Mouse (Mus musculus) myocyte (in vitro differentiated cells): ENCODE measurements at regions not wholly inside any gene's neighbourhood (a gene's known extent, or its start where the extent isn't known, plus 50 kb on each side); places are given as distances from the start of the nearest gene placed in this dataset.

ENCODE experiments used
- H3K27me3 ChIP-seq: one replicate; pipeline ENCODE4 v1.6.1; 2011; ENCODE audit not compliant: control insufficient read depth, insufficient read depth, insufficient read length
- H3K36me3 ChIP-seq: one replicate; pipeline ENCODE4 v1.6.1; 2011; ENCODE audit not compliant: control insufficient read depth, insufficient read depth
- H3K4me2 ChIP-seq: one replicate; pipeline ENCODE4 v1.6.1; 2011; ENCODE audit warnings: low read depth, control low read depth
- H3K4me3 ChIP-seq: one replicate; pipeline ENCODE4 v1.5.1; 2011; ENCODE audit warnings: mild to moderate bottlenecking, control low read depth, moderate library complexity
- H3K79me2 ChIP-seq: one replicate; pipeline ENCODE4 v1.6.1; 2011; ENCODE audit not compliant: control insufficient read depth, insufficient read depth
- H3ac ChIP-seq: one replicate; pipeline ENCODE4 v1.6.1; 2011; ENCODE audit not compliant: control insufficient read depth, insufficient read length
- CEBPB ChIP-seq: IDR thresholded peaks from 2 replicates; pipeline ENCODE4 v1.6.1; 2011; ENCODE audit warnings: mild to moderate bottlenecking, moderate library complexity; ENCODE audit not compliant: poor library complexity, insufficient read depth, severe bottlenecking
- E2F4 ChIP-seq: IDR thresholded peaks from one replicate; pipeline ENCODE4 v1.6.1; 2011; ENCODE audit warnings: mild to moderate bottlenecking, control low read depth, moderate library complexity; ENCODE audit not compliant: insufficient read depth
- MAX ChIP-seq: IDR thresholded peaks from one replicate; pipeline ENCODE4 v1.6.1; 2011; ENCODE audit warnings: low read depth, mild to moderate bottlenecking, control low read depth
- MYOD1 ChIP-seq, 3 experiments: IDR thresholded peaks; one replicate each; pipeline ENCODE4 v1.6.1; 2011; ENCODE audit warnings: control low read depth in 2 of 3, low read depth in 2 of 3, mild to moderate bottlenecking in 2 of 3, moderate library complexity in 1 of 3; ENCODE audit not compliant: insufficient read length in 2 of 3, control insufficient read depth in 1 of 3
- MYOG ChIP-seq, 3 experiments: IDR thresholded peaks; one replicate each; pipeline ENCODE4 v1.6.1; 2011; ENCODE audit warnings: control low read depth in 2 of 3, low read depth in 2 of 3, mild to moderate bottlenecking in 2 of 3; ENCODE audit not compliant: insufficient read length in 2 of 3, control insufficient read depth in 1 of 3, insufficient read depth in 1 of 3
- POLR2A ChIP-seq: IDR thresholded peaks from one replicate; pipeline ENCODE4 v1.6.1; 2011; ENCODE audit warnings: low read depth, mild to moderate bottlenecking, control low read depth, moderate library complexity; ENCODE audit not compliant: insufficient read length
- POLR2AphosphoS2 ChIP-seq: IDR thresholded peaks from one replicate; pipeline ENCODE4 v1.6.1; 2011; ENCODE audit warnings: low read depth, control low read depth; ENCODE audit not compliant: insufficient read length
- REST ChIP-seq: IDR thresholded peaks from one replicate; pipeline ENCODE4 v1.6.1; 2011; ENCODE audit warnings: mild to moderate bottlenecking, control low read depth, moderate library complexity; ENCODE audit not compliant: insufficient read depth, insufficient read length
- SRF ChIP-seq: IDR thresholded peaks from one replicate; pipeline ENCODE4 v1.6.1; 2011; ENCODE audit warnings: low read depth; ENCODE audit not compliant: control insufficient read depth, insufficient read length
- TCF12 ChIP-seq: IDR thresholded peaks from one replicate; pipeline ENCODE4 v1.6.1; 2011; ENCODE audit warnings: mild to moderate bottlenecking, control low read depth; ENCODE audit not compliant: poor library complexity, insufficient read depth, severe bottlenecking
- TCF3 ChIP-seq: IDR thresholded peaks from one replicate; pipeline ENCODE4 v1.6.1; 2011; ENCODE audit warnings: low read depth, control low read depth; ENCODE audit not compliant: insufficient read length
- USF1 ChIP-seq: IDR thresholded peaks from one replicate; pipeline ENCODE4 v1.6.1; 2011; ENCODE audit warnings: low read depth, mild to moderate bottlenecking, control low read depth, moderate library complexity

GRCm38 (mm10) chr1:185629976-185630375 lies 175.3 kb downstream of the Slc30a10 start:
- no peaks in the 10 kb centered on the region for H3K79me2 ChIP-seq
- H3K4me3 ChIP-seq = no peak overlapping the region
- H3K4me2 ChIP-seq = no peak overlapping the region
- H3K27me3 ChIP-seq = no peaks in the 10 kb centered on the region
- TF ChIP-seq REST = no peak
- no peak overlapping the region for H3ac ChIP-seq
- H3K36me3 ChIP-seq = no peaks in the 10 kb centered on the region

- Histone ChIP-seq H3K36me3 (no peaks in the 10 kb centered on the region), H3K27me3 (no peaks in the 10 kb centered on the region), H3K4me3 (no peak overlapping the region), H3K4me2 (no peak overlapping the region), H3K79me2 (no peaks in the 10 kb centered on the region), H3ac (no peak overlapping the region)
- TF ChIP-seq MYOG (IDR thresholded peaks at IDR 0.05; ENCODE audit: control insufficient read depth in 1 of 3, insufficient read depth in 1 of 3, insufficient read length in 2 of 3, low read depth in 2 of 3) (no peak), SRF (no peak), MYOD1 (IDR thresholded peaks at IDR 0.05; ENCODE audit: control insufficient read depth in 1 of 3, insufficient read length in 2 of 3, low read depth in 2 of 3) (no peak)
Measured at GRCm38 (mm10) chr1:185638631-185639030, 184.0 kb downstream of the Slc30a10 start.

- no peaks in the 10 kb centered on the region for H3K79me2 ChIP-seq
- TF ChIP-seq POLR2A (no peak), REST (no peak), USF1 (no peak), MYOG (IDR thresholded peaks at IDR 0.05; ENCODE audit: control insufficient read depth in 1 of 3, insufficient read depth in 1 of 3, insufficient read length in 2 of 3, low read depth in 2 of 3) (no peak), POLR2AphosphoS2 (no peak), MYOD1 (IDR thresholded peaks at IDR 0.05; ENCODE audit: control insufficient read depth in 1 of 3, insufficient read length in 2 of 3, low read depth in 2 of 3) (no peak), CEBPB (no peak), E2F4 (no peak), MAX (no peak), TCF12 (no peak), TCF3 (no peak), SRF (no peak)
- H3K4me2 ChIP-seq = no peak overlapping the region
- no peak overlapping the region for H3ac ChIP-seq
- no peak overlapping the region for H3K4me3 ChIP-seq
- H3K27me3 ChIP-seq = no peaks in the 10 kb centered on the region
- H3K36me3 ChIP-seq = no peaks in the 10 kb centered on the region
Measured at GRCm38 (mm10) chr1:185639486-185639885, 184.8 kb downstream of the Slc30a10 start.

GRCm38 (mm10) chr1:185644026-185644425 lies 189.4 kb downstream of the Slc30a10 start:
- no peak overlapping the region for H3K4me3 ChIP-seq
- no peaks in the 10 kb centered on the region for H3K79me2 ChIP-seq
- no peak overlapping the region for H3ac ChIP-seq
- H3K27me3 ChIP-seq = no peaks in the 10 kb centered on the region
- H3K4me2 ChIP-seq = no peak overlapping the region
- H3K36me3 ChIP-seq = no peaks in the 10 kb centered on the region
- TF ChIP-seq CEBPB = no peak
- no peak for TF ChIP-seq SRF
- TF ChIP-seq MYOG (IDR thresholded peaks at IDR 0.05; ENCODE audit: control insufficient read depth in 1 of 3, insufficient read depth in 1 of 3, insufficient read length in 2 of 3, low read depth in 2 of 3) = no peak

- no peaks in the 10 kb centered on the region for H3K36me3 ChIP-seq
- no peak overlapping the region for H3K4me2 ChIP-seq
- no peak overlapping the region for H3K4me3 ChIP-seq
- no peaks in the 10 kb centered on the region for H3K27me3 ChIP-seq
- TF ChIP-seq REST = no peak
- no peak for TF ChIP-seq MYOD1 (IDR thresholded peaks at IDR 0.05; ENCODE audit: control insufficient read depth in 1 of 3, insufficient read length in 2 of 3, low read depth in 2 of 3)
- no peak for TF ChIP-seq TCF12
- no peak for TF ChIP-seq MAX
- no peak overlapping the region for H3ac ChIP-seq
- no peaks in the 10 kb centered on the region for H3K79me2 ChIP-seq
Measured at GRCm38 (mm10) chr1:185648128-185648527, 193.5 kb downstream of the Slc30a10 start.

- no peak for TF ChIP-seq MYOG (IDR thresholded peaks at IDR 0.05; ENCODE audit: control insufficient read depth in 1 of 3, insufficient read depth in 1 of 3, insufficient read length in 2 of 3, low read depth in 2 of 3)
- TF ChIP-seq CEBPB = no peak
- no peak for TF ChIP-seq POLR2A
- no peak for TF ChIP-seq TCF3
- no peak for TF ChIP-seq MYOD1 (IDR thresholded peaks at IDR 0.05; ENCODE audit: control insufficient read depth in 1 of 3, insufficient read length in 2 of 3, low read depth in 2 of 3)
- H3K4me3 ChIP-seq = no peak overlapping the region
- no peaks in the 10 kb centered on the region for H3K36me3 ChIP-seq
- no peaks in the 10 kb centered on the region for H3K79me2 ChIP-seq
- no peak overlapping the region for H3ac ChIP-seq
- H3K4me2 ChIP-seq = no peak overlapping the region
- no peaks in the 10 kb centered on the region for H3K27me3 ChIP-seq
Measured at GRCm38 (mm10) chr1:185648926-185649325, 194.3 kb downstream of the Slc30a10 start.
